Mouse (Mus musculus) lung, adult 2 months (tissue): Measurements from ENCODE around the gene Kcnip1.

Experiments used
- CTCF ChIP-seq: fragments of 200-500 bp; IDR thresholded peaks from 2 replicates; pipeline ENCODE4 v1.5.1; 2011; ENCODE audit warnings: mild to moderate bottlenecking, low read length, control low read depth; ENCODE audit not compliant: insufficient read depth
- POLR2A ChIP-seq: fragments of 200-500 bp; IDR thresholded peaks from 2 replicates; pipeline ENCODE4 v1.6.1; 2011; ENCODE audit warnings: low read depth, mild to moderate bottlenecking, control low read depth, low read length, borderline replicate concordance; ENCODE audit errors: extremely low read depth

DNA sequence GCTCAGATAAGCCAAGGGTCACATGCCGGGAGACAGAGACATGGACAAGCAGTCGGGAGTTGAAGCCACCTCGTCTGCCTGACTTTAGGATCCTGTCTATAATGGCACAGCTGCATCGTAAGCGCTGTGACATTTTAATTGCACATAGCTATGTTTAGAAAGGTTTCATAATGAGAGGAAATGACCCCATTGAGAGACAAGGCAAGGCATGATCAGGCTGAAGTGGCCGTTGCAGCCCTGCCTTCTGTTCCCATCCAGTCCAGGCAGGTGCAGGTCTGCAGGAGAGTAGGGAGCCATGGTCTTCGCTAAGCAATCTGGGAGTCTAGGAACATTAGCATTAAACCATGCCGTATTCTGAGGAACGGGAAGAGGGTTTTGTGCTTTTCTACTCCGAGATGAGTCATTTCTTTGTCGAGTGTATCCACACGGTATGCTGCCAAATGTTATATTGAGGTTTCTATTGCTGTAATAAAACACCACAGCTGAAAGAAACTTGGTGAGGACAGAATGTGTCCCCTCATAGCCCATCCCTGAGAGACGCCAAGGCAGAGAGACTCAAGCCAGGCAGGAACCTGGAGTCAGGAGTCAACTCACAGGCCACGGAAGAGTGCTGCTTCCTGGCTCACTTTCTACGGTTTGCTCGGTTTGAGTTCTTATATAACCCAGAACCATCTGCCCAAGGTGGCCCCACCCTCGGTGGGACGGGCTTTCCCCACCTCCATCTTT is 60.4 kb downstream of the Kcnip1 start:
- no peak for TF ChIP-seq POLR2A
- TF ChIP-seq CTCF, result no peak
